Mouse (Mus musculus) spleen, postnatal 14 days (tissue): ENCODE results near the gene Akap13.
"Not testable (repeated sequence)": the region's sequence is repeated elsewhere in the genome, so short reads cannot be mapped to it uniquely, and the experiment has no call there.

Source experiments
- DNase-seq, 2 experiments: peaks; one replicate each; pipeline ENCODE4 v3.0.0; 2021 to 2022; ENCODE audit warnings: low spot score in 2 of 2

Akap13 gene

GRCm38 (mm10) chr7:75791092-75791837 is 335.9 kb downstream of the Akap13 start:
- not testable (repeated sequence) for DNase-seq

GRCm38 (mm10) chr7:75793091-75793490 is 337.8 kb downstream of the Akap13 start:
- no peak for DNase-seq

DNA sequence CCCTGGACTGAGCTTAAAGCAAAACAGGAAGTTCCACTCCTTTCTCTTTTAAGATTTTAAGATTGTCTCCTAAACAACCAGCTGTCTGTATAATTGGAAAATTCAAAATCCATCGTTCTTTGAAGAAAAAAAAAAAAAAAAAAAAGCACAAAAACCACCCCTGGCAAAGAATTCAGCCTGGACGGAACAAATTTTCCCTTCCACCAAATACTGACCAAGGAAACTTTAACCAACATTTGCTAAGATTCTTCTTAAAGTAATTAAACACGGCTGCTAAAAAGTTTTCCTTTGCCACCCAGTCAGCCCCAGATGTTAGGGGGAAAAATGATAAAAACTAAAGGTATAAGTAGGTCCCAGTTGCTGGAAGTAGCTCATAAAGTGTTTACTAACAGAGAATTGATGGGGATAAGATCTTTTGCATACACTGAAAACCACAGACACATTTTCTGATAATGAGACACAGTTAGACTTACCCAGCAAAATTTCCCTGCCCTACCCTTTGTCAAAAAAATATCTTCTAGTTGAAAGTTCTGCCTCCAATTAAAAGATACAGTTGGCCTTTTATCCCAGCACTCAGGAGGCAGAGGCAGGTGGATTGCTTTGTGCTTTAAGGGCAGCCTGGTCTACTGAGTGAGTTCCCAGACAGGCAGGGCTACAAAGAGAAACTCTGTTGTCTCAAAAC is 338.5 kb downstream of the Akap13 start:
- no peak for DNase-seq

- no peak for DNase-seq
Observed at GRCm38 (mm10) chr7:75795106-75795505, 339.8 kb downstream of the Akap13 start.

GRCm38 (mm10) chr7:75796474-75796873 is 341.1 kb downstream of the Akap13 start:
- DNase-seq: peak in 1 of 2 experiments; percentile 28

GRCm38 (mm10) chr7:75800530-75800929 is 345.2 kb downstream of the Akap13 start:
- no peak for DNase-seq

DNA sequence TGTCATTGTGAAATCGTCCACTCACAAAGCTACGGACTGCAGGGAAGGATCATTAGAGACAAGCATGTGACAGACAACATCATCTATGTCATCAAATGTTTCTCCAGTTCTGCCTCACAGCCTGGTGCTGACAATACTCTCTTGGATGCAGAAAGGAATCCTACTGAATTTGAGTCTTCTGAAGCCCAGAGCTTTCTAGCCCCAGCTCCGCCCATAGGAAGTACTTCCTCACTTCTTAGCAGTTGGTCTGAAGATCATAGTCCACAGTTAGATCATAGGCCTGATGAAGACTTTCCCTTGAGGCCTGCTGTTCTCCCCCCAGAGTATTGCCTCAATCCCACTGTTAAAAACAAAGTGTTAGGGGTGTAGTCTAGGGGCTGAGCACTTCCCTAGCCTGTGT is 345.7 kb downstream of the Akap13 start:
- DNase-seq: no peak

- no peak for DNase-seq
Observed at GRCm38 (mm10) chr7:75801621-75802358, 346.5 kb downstream of the Akap13 start.

DNA sequence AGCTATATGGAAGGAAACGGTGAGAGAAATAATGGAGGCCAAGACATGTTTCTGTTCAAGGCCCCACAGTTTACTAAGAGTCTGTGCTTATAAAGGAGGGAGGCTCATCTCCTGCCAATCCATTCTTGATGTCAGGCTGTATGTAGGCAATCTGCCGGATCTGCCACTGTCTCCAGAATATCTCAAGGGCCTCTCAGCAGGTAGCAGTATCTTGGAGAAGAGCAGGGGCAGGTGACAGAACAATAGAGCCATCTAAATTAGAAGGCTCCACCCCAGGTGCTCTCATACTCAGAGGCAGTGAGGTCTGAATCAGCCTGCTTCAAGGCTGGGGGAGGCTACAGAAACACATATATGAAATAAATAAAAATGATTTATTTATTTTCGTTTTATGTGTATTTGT is 347.6 kb downstream of the Akap13 start:
- DNase-seq: no peak
